Comparison of ENCODE assay signal across 8 mouse cellular contexts in genomic region chr6:37447704-37448466, GRCm38 (mm10). TPM values are rescaled to one million over a fixed set of nuclear protein-coding genes. Genes with fewer than 3 reads are reported as not detected.
A peak's percentile ranks its signal among the peaks of the same experiment; 100 is the strongest.
DNase-seq lines count a peak whose midpoint lies in the region; ATAC-seq and TF ChIP-seq lines count a peak whose summit lies in the region.

No protein-coding gene starts in this region.

- H3K9ac ChIP-seq in heart, embryonic 12.5 days: no peak overlapping the region
- no peak overlapping the region for H3K9ac ChIP-seq in forebrain, embryonic 14.5 days (ENCODE audit: low read length)
- no peak overlapping the region for H3K9ac ChIP-seq in hindbrain, postnatal 0 days (replicated peaks; ENCODE audit: low read length)
- H3K9ac ChIP-seq in midbrain, embryonic 11.5 days (ENCODE audit: low read length): no peak overlapping the region

- TF ChIP-seq CTCF in hindbrain, postnatal 0 days (IDR thresholded peaks at IDR 0.05; ENCODE audit: low read depth): peak; percentile 93

- no peak overlapping the region for H3K27ac ChIP-seq in heart, embryonic 12.5 days (ENCODE audit: poor library complexity, severe bottlenecking)
- no peak overlapping the region for H3K27ac ChIP-seq in forebrain, embryonic 14.5 days (ENCODE audit: low read depth, low read length)
- no peak overlapping the region for H3K27ac ChIP-seq in hindbrain, postnatal 0 days
- no peak overlapping the region for H3K27ac ChIP-seq in midbrain, embryonic 11.5 days (ENCODE audit: low read depth, low read length)

- 24% methylated on average over 10 of the region's 10 CpGs for whole genome bisulfite sequencing in heart, embryonic 12.5 days
- 29% methylated on average over 10 of the region's 10 CpGs for WGBS in forebrain, embryonic 14.5 days
- WGBS in hindbrain, postnatal 0 days: 28% methylated on average over 10 of the region's 10 CpGs
- 27% methylated on average over 10 of the region's 10 CpGs for WGBS in midbrain, embryonic 11.5 days

- no peak for ATAC-seq in heart, embryonic 12.5 days (ENCODE audit: insufficient number of reproducible peaks, low FRiP score)
- ATAC-seq in forebrain, embryonic 14.5 days: peak; percentile 85
- ATAC-seq in hindbrain, postnatal 0 days: peak; percentile 75
- peak; percentile 57 for ATAC-seq in midbrain, embryonic 11.5 days (ENCODE audit: low FRiP score)

- H3K27me3 ChIP-seq in heart, embryonic 12.5 days (replicated peaks): no peaks in the 10 kb centered on the region
- no peaks in the 10 kb centered on the region for H3K27me3 ChIP-seq in forebrain, embryonic 14.5 days (replicated peaks; ENCODE audit: control insufficient read depth, insufficient read depth, low read length)
- H3K27me3 ChIP-seq in hindbrain, postnatal 0 days (ENCODE audit: insufficient read depth, low read length): no peaks in the 10 kb centered on the region
- no peaks in the 10 kb centered on the region for H3K27me3 ChIP-seq in midbrain, embryonic 11.5 days (ENCODE audit: control insufficient read depth, insufficient read depth, low read length)

- no peaks in the 10 kb centered on the region for H3K9me3 ChIP-seq in heart, embryonic 12.5 days (replicated peaks)
- H3K9me3 ChIP-seq in forebrain, embryonic 14.5 days (replicated peaks; ENCODE audit: control insufficient read depth, low read length): no peaks in the 10 kb centered on the region
- H3K9me3 ChIP-seq in hindbrain, postnatal 0 days (ENCODE audit: low read length): no peaks in the 10 kb centered on the region
- no peaks in the 10 kb centered on the region for H3K9me3 ChIP-seq in midbrain, embryonic 11.5 days (ENCODE audit: control insufficient read depth, low read length)

- H3K4me3 ChIP-seq in heart, embryonic 12.5 days: no peak overlapping the region
- H3K4me3 ChIP-seq in forebrain, embryonic 14.5 days (ENCODE audit: low read depth, low read length): no peak overlapping the region
- no peak overlapping the region for H3K4me3 ChIP-seq in hindbrain, postnatal 0 days (ENCODE audit: low read length)
- no peak overlapping the region for H3K4me3 ChIP-seq in midbrain, embryonic 11.5 days (ENCODE audit: low read depth, low read length)

- H3K4me1 ChIP-seq in heart, embryonic 12.5 days (replicated peaks): peaks cover 3% of the 10 kb centered on the region; the same call in 1 of the 2 replicates
- no peaks in the 10 kb centered on the region for H3K4me1 ChIP-seq in forebrain, embryonic 14.5 days (ENCODE audit: control insufficient read depth, insufficient read depth, low read length)
- H3K4me1 ChIP-seq in hindbrain, postnatal 0 days (ENCODE audit: insufficient read depth, low read length): no peaks in the 10 kb centered on the region
- no peaks in the 10 kb centered on the region for H3K4me1 ChIP-seq in midbrain, embryonic 11.5 days (ENCODE audit: control insufficient read depth, insufficient read depth, low read length)

- peak; percentile 90 for DNase-seq in heart, adult 11 months
- peak; percentile 57 for DNase-seq in cerebellum, adult 11 months
- peak; percentile 88 for DNase-seq in forebrain, embryonic 14.5 days (ENCODE audit: low spot score)
- peak; percentile 86 for DNase-seq in hindbrain, postnatal 0 days (ENCODE audit: low spot score)
- peak; percentile 30 to 64 for DNase-seq in left cerebral cortex, adult 8-10 months (ENCODE audit: low spot score in 2 of 2)
- peak; percentile 98 for DNase-seq in midbrain, embryonic 11.5 days (ENCODE audit: low spot score, missing footprints)
- DNase-seq in spleen, postnatal 10 days (ENCODE audit: low spot score in 2 of 2): peak; percentile 45 to 71

- no peaks in the 10 kb centered on the region for H3K36me3 ChIP-seq in heart, embryonic 12.5 days
- H3K36me3 ChIP-seq in forebrain, embryonic 14.5 days (ENCODE audit: control insufficient read depth, insufficient read depth, low read length): no peaks in the 10 kb centered on the region
- H3K36me3 ChIP-seq in hindbrain, postnatal 0 days (ENCODE audit: insufficient read depth, low read length): no peaks in the 10 kb centered on the region
- H3K36me3 ChIP-seq in midbrain, embryonic 11.5 days (ENCODE audit: control insufficient read depth, insufficient read depth, low read length): no peaks in the 10 kb centered on the region

- no peak overlapping the region for H3K4me2 ChIP-seq in heart, embryonic 12.5 days
- H3K4me2 ChIP-seq in forebrain, embryonic 14.5 days (ENCODE audit: low read length): no peak overlapping the region
- no peak overlapping the region for H3K4me2 ChIP-seq in hindbrain, postnatal 0 days (ENCODE audit: low read depth, low read length)
- H3K4me2 ChIP-seq in midbrain, embryonic 11.5 days: no peak overlapping the region

RNA-seq across cellular contexts. Expression of gene Creb3l2, which starts 5.9 kb away (rescaled TPM):
- 49.4 and 52.2 TPM in 2 replicates for polyA plus RNA-seq in heart, embryonic 12.5 days (2016; fragmentation: Nextera tagmentation; extraction: Ambion mirVana)
- polyA plus RNA-seq in forebrain, embryonic 14.5 days (2014; fragmentation: Nextera tagmentation; extraction: Ambion mirVana): 2.4 and 2.9 TPM in 2 replicates
- 5.5 and 6.3 TPM in 2 replicates for total RNA-seq in hindbrain, postnatal 0 days (2014; rRNA removed)
- 1.9 and 2.2 TPM in 2 replicates for polyA plus RNA-seq in hindbrain, postnatal 0 days (2015; fragmentation: Nextera tagmentation; extraction: Ambion mirVana)
- total RNA-seq in left cerebral cortex, adult 8-10 months (2022): 10 to 100 TPM in 1 of 4 experiments, 1 to 10 TPM in 3; 7.9 to 10.8 (median 9.6) TPM
- polyA plus RNA-seq in midbrain, embryonic 11.5 days (2014; fragmentation: Nextera tagmentation; extraction: Ambion mirVana): 4.9 and 5.5 TPM in 2 replicates

Comparison
In these comparisons a context has a peak if more than half of its experiments do, and no peak if none do; other contexts are left out.
1. DNase-seq: peak in every context shown above with its lines; median percentile 98 in midbrain, embryonic 11.5 days; 90 in heart, adult 11 months; 88 in forebrain, embryonic 14.5 days; 86 in hindbrain, postnatal 0 days; 58 in spleen, postnatal 10 days; 57 in cerebellum, adult 11 months; 47 in left cerebral cortex, adult 8-10 months.